Mouse (Mus musculus) embryonic facial prominence, embryonic 11.5 days (tissue): ENCODE measurements at regions not wholly inside any gene's neighbourhood (a gene's known extent, or its start where the extent isn't known, plus 50 kb on each side); places are given as distances from the start of the nearest gene placed in this dataset.

ENCODE experiments used
- ATAC-seq: fragments of 200-750 bp; cut with Nextera tagmentation; replicated peaks from 2 replicates; pipeline ENCODE4 v1.8.0; 2017; ENCODE audit warnings: low read depth; ENCODE audit not compliant: insufficient number of reproducible peaks, low FRiP score, low TSS enrichment
- DNase-seq: peaks from one replicate; pipeline ENCODE4 v3.0.0-alpha.2; 2015; ENCODE audit warnings: low spot score
- H3K27ac ChIP-seq: fragments of 300-500 bp; sonication (generic); replicated peaks from 2 replicates; pipeline ENCODE4 v1.5.1; 2014; ENCODE audit warnings: mild to moderate bottlenecking, low read depth, low read length, control low read depth
- H3K27me3 ChIP-seq: fragments of 300-500 bp; sonication (generic); 2 replicates; pipeline ENCODE4 v1.6.1; 2014; ENCODE audit warnings: mild to moderate bottlenecking, low read length, moderate library complexity, mixed read lengths; ENCODE audit not compliant: control insufficient read depth, insufficient read depth
- H3K36me3 ChIP-seq: fragments of 300-500 bp; sonication (generic); replicated peaks from 2 replicates; pipeline ENCODE4 v1.6.1; 2014; ENCODE audit warnings: low read depth, mild to moderate bottlenecking, low read length, moderate library complexity, mixed read lengths; ENCODE audit not compliant: control insufficient read depth, insufficient read depth
- H3K4me1 ChIP-seq: fragments of 300-500 bp; sonication (generic); 2 replicates; pipeline ENCODE4 v1.6.1; 2014; ENCODE audit warnings: low read length, mixed read lengths; ENCODE audit not compliant: control insufficient read depth, insufficient read depth
- H3K4me2 ChIP-seq: fragments of 300-500 bp; sonication (generic); 2 replicates; pipeline ENCODE4 v1.6.1; 2014; ENCODE audit warnings: low read depth, mild to moderate bottlenecking, control low read depth, low read length, moderate library complexity
- H3K4me3 ChIP-seq: fragments of 300-500 bp; sonication (generic); 2 replicates; pipeline ENCODE4 v1.5.1; 2014; ENCODE audit warnings: low read depth, low read length, control low read depth
- H3K9ac ChIP-seq: fragments of 300-500 bp; sonication (generic); replicated peaks from 2 replicates; pipeline ENCODE4 v1.6.1; 2014; ENCODE audit warnings: mild to moderate bottlenecking, control low read depth, low read length
- H3K9me3 ChIP-seq: fragments of 300-500 bp; sonication (generic); replicated peaks from 2 replicates; pipeline ENCODE4 v1.6.1; 2016; ENCODE audit warnings: mild to moderate bottlenecking, low read length, inconsistent platforms, mixed read lengths; ENCODE audit not compliant: control insufficient read depth
- WGBS: fragments of 180-500 bp; shearing (Covaris S2); extraction: QIAGEN DNeasy Blood & Tissue Kit; methylation state at CpG from one replicate; pipeline ENCODE4 v1.1.7; 2014; 5-methylcytosine and 5-hydroxymethylcytosine counted together

DNA sequence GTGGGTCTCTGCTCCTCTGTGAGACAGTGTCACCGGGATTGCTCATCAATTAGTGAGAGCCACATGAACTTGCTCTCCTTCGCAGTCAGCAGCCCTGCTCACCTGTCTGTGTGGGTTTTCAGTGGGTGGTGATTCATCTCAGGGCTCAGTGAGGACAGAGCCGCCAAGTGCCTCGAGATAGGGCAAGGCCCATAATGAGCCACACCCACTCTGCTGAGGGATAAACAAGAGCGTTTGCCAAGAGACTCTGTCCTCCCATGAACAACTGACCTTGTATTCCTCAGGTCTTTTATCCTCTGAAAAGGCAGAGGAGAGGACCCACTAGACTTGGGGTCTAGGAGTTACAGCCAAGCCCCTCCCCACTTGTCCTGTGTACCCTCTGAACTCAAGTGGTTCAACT lies 584.2 kb upstream of the 3110018I06Rik start:
- ATAC-seq = no peak
- Histone ChIP-seq H3K4me2 (no peak overlapping the region), H3K4me3 (no peak overlapping the region), H3K4me1 (no peaks in the 10 kb centered on the region), H3K36me3 (no peaks in the 10 kb centered on the region), H3K27me3 (no peaks in the 10 kb centered on the region), H3K27ac (no peak overlapping the region), H3K9ac (no peak overlapping the region), H3K9me3 (no peaks in the 10 kb centered on the region)
- DNase-seq = no peak
- 81% methylated on average over 5 of the region's 5 CpGs for WGBS

- Histone ChIP-seq H3K36me3 (no peaks in the 10 kb centered on the region), H3K4me2 (no peak overlapping the region), H3K27ac (no peak overlapping the region), H3K27me3 (no peaks in the 10 kb centered on the region), H3K4me1 (no peaks in the 10 kb centered on the region), H3K9me3 (no peaks in the 10 kb centered on the region), H3K9ac (no peak overlapping the region), H3K4me3 (no peak overlapping the region)
- DNase-seq (no peak), ATAC-seq (no peak)
- WGBS = 43% methylated on average over 3 of the region's 3 CpGs
Observed at GRCm38 (mm10) chr12:106912782-106913181, 575.6 kb upstream of the 3110018I06Rik start.

DNA sequence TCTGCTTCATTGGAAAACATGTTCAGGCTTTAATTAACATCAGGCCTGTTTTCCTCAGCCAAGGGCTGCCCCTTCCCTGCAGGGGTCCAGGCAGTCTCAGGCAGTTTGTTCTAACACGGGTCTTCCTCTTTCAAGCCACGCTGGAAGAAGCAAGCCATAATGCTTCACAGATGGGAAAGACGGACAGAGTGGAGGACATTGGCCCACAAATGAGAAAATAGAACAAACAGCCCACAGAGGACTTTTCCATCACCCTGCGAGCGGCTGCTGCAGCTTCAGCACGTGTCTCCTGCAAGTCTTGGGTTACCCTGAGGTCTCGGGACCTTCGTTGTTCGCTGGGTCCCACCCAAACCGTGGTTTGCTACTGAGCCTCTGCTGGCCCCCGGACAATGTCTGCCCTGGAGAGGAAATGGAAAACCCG lies 565.9 kb upstream of the 3110018I06Rik start:
- H3K27ac ChIP-seq = no peak overlapping the region
- 27% methylated on average over 12 of the region's 12 CpGs for WGBS
- H3K36me3 ChIP-seq = no peaks in the 10 kb centered on the region
- H3K4me3 ChIP-seq = no peak overlapping the region
- DNase-seq (peak; percentile 82), ATAC-seq (no peak)
- H3K4me1 ChIP-seq = peaks cover 4% of the 10 kb centered on the region
- no peaks in the 10 kb centered on the region for H3K27me3 ChIP-seq
- no peak overlapping the region for H3K4me2 ChIP-seq
- no peaks in the 10 kb centered on the region for H3K9me3 ChIP-seq
- H3K9ac ChIP-seq = no peak overlapping the region; the same call in 1 of the 2 replicates

GRCm38 (mm10) chr12:106928389-106928788 lies 560.0 kb upstream of the 3110018I06Rik start:
- DNase-seq = no peak
- ATAC-seq = no peak
- Histone ChIP-seq H3K4me2 (no peak overlapping the region), H3K27me3 (no peaks in the 10 kb centered on the region), H3K4me3 (no peak overlapping the region), H3K9ac (no peak overlapping the region), H3K4me1 (no peaks in the 10 kb centered on the region), H3K36me3 (no peaks in the 10 kb centered on the region), H3K27ac (no peak overlapping the region), H3K9me3 (no peaks in the 10 kb centered on the region)
- 61% methylated on average over 5 of the region's 5 CpGs for WGBS

DNA sequence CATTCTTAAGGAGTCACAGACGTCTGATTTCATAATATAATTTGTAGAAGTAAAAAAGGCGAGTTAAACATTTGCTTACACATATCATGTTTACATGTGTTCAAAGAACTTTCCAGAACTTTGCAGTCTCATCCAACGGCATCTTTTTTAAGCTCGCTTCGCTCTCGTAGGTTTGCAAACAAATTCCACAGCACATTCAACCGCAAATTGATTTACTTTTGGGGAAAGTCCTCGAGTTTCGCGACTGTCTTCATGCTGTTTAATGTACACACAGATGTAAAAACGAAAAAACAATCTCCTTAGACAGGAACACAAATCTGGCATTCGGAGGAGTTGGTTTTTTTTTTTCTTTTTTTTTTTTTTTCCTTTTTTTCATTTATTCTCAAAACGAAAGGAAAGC lies 559.3 kb upstream of the 3110018I06Rik start:
- H3K4me2 ChIP-seq = no peak overlapping the region
- ATAC-seq = no peak
- H3K9me3 ChIP-seq = no peaks in the 10 kb centered on the region
- no peak overlapping the region for H3K4me3 ChIP-seq
- WGBS = 75% methylated on average over 13 of the region's 13 CpGs
- H3K36me3 ChIP-seq = no peaks in the 10 kb centered on the region
- no peak overlapping the region for H3K9ac ChIP-seq
- no peak overlapping the region for H3K27ac ChIP-seq
- H3K27me3 ChIP-seq = no peaks in the 10 kb centered on the region
- DNase-seq = no peak
- H3K4me1 ChIP-seq = no peaks in the 10 kb centered on the region

DNA sequence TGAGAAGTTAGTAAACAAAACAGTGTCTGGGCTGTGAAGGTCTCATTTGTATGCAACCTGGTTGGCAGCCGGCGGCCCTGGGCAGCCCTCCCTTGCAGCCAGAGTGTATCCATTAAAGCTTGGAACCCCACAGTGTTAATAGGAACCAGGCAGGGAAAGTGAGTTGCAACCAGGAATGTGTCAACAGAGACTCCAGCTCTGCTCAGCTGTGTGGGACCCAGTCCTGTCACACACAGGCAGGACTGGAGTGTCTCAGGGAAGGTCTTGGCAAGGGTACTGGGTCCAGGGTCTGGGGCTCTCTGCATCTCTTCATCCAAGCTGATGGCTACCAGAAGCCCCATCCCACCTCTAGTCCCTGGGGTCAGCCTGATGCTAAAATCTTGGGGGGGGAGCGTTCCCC lies 556.8 kb upstream of the 3110018I06Rik start:
- Histone ChIP-seq H3K4me3 (no peak overlapping the region), H3K27me3 (no peaks in the 10 kb centered on the region), H3K4me2 (no peak overlapping the region), H3K9me3 (no peaks in the 10 kb centered on the region), H3K36me3 (no peaks in the 10 kb centered on the region), H3K4me1 (no peaks in the 10 kb centered on the region), H3K27ac (no peak overlapping the region), H3K9ac (no peak overlapping the region)
- peak; percentile 31 for DNase-seq
- WGBS = 59% methylated on average over 3 of the region's 3 CpGs
- no peak for ATAC-seq

DNA sequence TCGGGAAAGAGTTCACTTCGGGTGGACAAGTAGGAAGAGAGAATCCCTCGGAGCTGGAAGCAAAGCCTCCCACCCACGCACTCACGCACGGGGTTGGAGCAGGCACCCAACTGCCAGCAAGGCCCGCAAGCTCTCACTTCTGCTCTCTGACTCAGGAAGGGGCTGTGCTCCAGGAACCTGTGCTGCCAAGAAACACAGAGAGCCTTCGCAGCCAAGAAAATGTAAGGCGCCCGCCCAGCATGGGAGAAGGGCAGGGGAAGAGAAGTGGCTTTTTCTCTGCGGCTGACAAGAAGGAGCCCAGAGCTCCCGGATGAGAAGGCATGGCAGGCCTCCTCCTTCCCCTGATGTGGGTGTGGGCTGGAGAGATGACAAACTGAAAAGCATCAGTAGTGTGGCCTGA lies 549.1 kb upstream of the 3110018I06Rik start:
- Histone ChIP-seq H3K27me3 (no peaks in the 10 kb centered on the region), H3K27ac (no peak overlapping the region), H3K36me3 (no peaks in the 10 kb centered on the region), H3K9me3 (no peaks in the 10 kb centered on the region), H3K4me2 (no peak overlapping the region), H3K4me3 (no peak overlapping the region), H3K4me1 (no peaks in the 10 kb centered on the region), H3K9ac (no peak overlapping the region)
- 82% methylated on average over 12 of the region's 12 CpGs for WGBS
- ATAC-seq = no peak
- no peak for DNase-seq

DNA sequence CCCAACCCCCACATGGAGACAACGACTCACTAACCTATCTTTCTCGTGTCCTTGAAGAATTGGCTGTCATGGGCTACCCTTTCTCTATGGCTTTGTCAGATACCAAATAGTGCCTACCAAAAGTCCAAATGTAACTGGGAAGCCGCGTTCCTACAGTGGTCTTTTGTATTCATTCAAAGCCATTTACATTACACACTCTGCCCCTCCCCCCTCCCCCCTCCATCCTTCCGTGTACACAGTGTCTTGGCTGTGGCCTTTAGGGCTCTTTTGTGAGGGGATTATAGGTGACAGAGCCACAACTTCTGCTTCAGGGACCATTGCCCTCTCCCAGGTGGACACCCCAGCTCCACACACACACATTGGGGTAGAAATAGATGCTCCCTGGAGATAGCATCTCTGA lies 544.6 kb upstream of the 3110018I06Rik start:
- Histone ChIP-seq H3K27ac (no peak overlapping the region), H3K27me3 (no peaks in the 10 kb centered on the region), H3K4me2 (no peak overlapping the region), H3K36me3 (no peaks in the 10 kb centered on the region), H3K4me1 (no peaks in the 10 kb centered on the region), H3K9me3 (no peaks in the 10 kb centered on the region), H3K9ac (no peak overlapping the region), H3K4me3 (no peak overlapping the region)
- ATAC-seq = no peak
- WGBS = 21% methylated on average over 5 of the region's 5 CpGs
- peak; percentile 30 for DNase-seq
